Mouse (Mus musculus): Measurements from ENCODE around the gene Adamts17. TPM values are rescaled to one million over a fixed set of nuclear protein-coding genes. Genes with fewer than 3 reads are reported as not detected.

The Adamts17 gene
- polyA plus RNA-seq, 1 experiment from 2014 or later: 0.06 TPM

DNA sequence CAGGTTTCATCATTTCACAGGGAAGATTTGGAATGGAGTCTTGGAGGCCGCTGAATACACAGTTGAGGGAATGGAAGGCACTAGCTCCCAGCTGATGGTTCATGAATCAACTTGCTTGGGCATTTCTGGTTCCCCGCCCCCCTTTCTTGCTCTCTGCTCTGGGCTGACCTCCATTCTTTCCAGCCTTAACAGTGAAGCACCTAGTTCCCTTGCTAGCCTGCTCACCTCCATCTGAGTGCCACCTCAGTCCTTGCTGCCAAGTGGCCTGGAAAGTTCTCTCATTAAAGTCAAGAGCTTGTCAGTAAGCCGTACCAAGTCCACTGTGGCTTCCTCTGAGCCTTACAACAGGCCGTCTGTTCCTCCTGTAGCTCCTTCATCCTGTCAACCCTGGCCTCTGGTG is 52.6 kb downstream of the Adamts17 start:
- Histone ChIP-seq H3K27me3 (ENCODE audit: control insufficient read depth, insufficient read depth, low read depth, low read length) (no peaks in the 10 kb centered on the region), H3K27ac (ENCODE audit: low read length) (no peak overlapping the region), H3K4me2 (ENCODE audit: low read depth, low read length) (no peak overlapping the region), H3K9ac (ENCODE audit: low read depth, low read length) (no peak overlapping the region), H3K36me3 (ENCODE audit: control insufficient read depth, insufficient read depth) (no peaks in the 10 kb centered on the region), H3K4me1 (ENCODE audit: control insufficient read depth, low read depth, low read length) (no peaks in the 10 kb centered on the region), H3K9me3 (replicated peaks; ENCODE audit: control insufficient read depth, low read length) (no peaks in the 10 kb centered on the region), H3K4me3 (ENCODE audit: low read depth, low read length) (no peak overlapping the region)
- 54% methylated on average over 4 of the region's 4 CpGs for WGBS (ENCODE audit: insufficient replicate concordance)
- no peak for ATAC-seq (ENCODE audit: low read depth)

DNA sequence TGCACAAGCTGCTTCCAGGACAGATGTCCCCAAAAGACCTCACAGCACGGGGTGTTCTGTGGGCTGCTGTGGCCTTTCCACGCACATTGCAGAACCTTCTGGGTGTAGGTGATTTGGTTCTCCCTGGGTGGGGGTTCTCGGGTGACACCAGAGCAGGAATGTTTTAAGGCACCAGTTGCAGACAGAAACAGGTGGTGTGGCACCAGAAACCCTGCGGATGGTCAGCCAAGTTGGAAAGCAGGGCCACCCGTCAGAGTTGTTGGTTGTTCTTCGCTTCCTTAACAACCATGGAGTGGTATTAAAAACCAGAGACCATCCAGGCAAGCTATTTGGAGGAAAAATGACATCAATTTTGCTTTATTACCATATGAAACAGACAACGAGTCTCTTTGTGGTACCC is 62.8 kb downstream of the Adamts17 start:
- Histone ChIP-seq H3K9ac (ENCODE audit: low read depth, low read length) (no peak overlapping the region), H3K9me3 (replicated peaks; ENCODE audit: control insufficient read depth, low read length) (no peaks in the 10 kb centered on the region), H3K4me3 (ENCODE audit: low read depth, low read length) (no peak overlapping the region), H3K27me3 (ENCODE audit: control insufficient read depth, insufficient read depth, low read depth, low read length) (no peaks in the 10 kb centered on the region), H3K4me2 (ENCODE audit: low read depth, low read length) (no peak overlapping the region), H3K27ac (ENCODE audit: low read length) (no peak overlapping the region), H3K4me1 (ENCODE audit: control insufficient read depth, low read depth, low read length) (no peaks in the 10 kb centered on the region), H3K36me3 (ENCODE audit: control insufficient read depth, insufficient read depth) (no peaks in the 10 kb centered on the region)
- no peak for ATAC-seq (ENCODE audit: low read depth)
- 62% methylated on average over 7 of the region's 7 CpGs for WGBS (ENCODE audit: insufficient replicate concordance)

DNA sequence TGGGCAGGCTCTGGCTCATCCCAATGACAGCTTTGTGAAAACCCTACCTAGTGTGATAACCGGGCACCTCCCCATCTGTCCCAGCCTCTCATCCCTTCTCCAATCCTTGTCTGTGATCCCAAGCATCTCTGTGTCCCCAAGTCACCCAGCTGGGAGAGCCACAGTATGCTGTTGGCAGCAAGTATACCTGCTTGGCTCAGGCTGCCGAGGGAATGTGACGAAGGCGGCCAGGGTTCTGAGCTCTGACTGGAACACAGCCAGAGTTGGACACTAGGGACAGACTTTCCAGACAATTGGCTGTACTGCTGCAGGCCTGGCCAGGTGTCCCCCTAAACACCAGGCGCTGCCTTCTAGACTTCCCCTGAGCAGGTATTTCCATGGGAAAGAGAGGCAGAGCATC is 63.5 kb downstream of the Adamts17 start:
- Histone ChIP-seq H3K9ac (ENCODE audit: low read depth, low read length) (no peak overlapping the region), H3K36me3 (ENCODE audit: control insufficient read depth, insufficient read depth) (no peaks in the 10 kb centered on the region), H3K9me3 (replicated peaks; ENCODE audit: control insufficient read depth, low read length) (no peaks in the 10 kb centered on the region), H3K4me2 (ENCODE audit: low read depth, low read length) (no peak overlapping the region), H3K4me1 (ENCODE audit: control insufficient read depth, low read depth, low read length) (no peaks in the 10 kb centered on the region), H3K27ac (ENCODE audit: low read length) (no peak overlapping the region), H3K4me3 (ENCODE audit: low read depth, low read length) (no peak overlapping the region), H3K27me3 (ENCODE audit: control insufficient read depth, insufficient read depth, low read depth, low read length) (no peaks in the 10 kb centered on the region)
- ATAC-seq (ENCODE audit: low read depth): no peak
- 70% methylated on average over 5 of the region's 5 CpGs for WGBS (ENCODE audit: insufficient replicate concordance)

DNA sequence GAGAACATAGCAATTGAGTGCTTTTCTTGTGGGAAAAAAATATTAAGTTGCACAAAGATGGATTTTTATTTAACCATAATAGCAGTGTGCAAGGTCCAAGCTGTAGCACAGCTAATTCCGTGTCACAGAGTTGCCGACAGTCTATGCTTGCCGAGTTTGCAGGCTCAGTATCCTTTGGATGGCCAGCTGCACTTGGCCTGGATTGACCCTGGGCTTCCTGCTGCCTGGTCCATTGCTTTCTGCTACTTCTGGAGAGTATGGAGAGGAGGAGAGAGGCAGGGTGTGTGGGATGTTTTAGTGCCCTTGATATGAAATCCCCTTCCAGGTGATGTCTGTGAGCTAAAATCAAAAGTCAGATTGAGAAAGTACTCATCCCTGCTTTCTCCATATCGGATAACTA is 66.4 kb downstream of the Adamts17 start:
- Histone ChIP-seq H3K4me3 (ENCODE audit: low read depth, low read length) (no peak overlapping the region), H3K4me2 (ENCODE audit: low read depth, low read length) (no peak overlapping the region), H3K9me3 (replicated peaks; ENCODE audit: control insufficient read depth, low read length) (no peaks in the 10 kb centered on the region), H3K27me3 (ENCODE audit: control insufficient read depth, insufficient read depth, low read depth, low read length) (no peaks in the 10 kb centered on the region), H3K36me3 (ENCODE audit: control insufficient read depth, insufficient read depth) (no peaks in the 10 kb centered on the region), H3K4me1 (ENCODE audit: control insufficient read depth, low read depth, low read length) (no peaks in the 10 kb centered on the region), H3K27ac (ENCODE audit: low read length) (no peak overlapping the region), H3K9ac (ENCODE audit: low read depth, low read length) (no peak overlapping the region)
- ATAC-seq (ENCODE audit: low read depth): no peak
- WGBS (ENCODE audit: insufficient replicate concordance): 54% methylated on average over 4 of the region's 4 CpGs

DNA sequence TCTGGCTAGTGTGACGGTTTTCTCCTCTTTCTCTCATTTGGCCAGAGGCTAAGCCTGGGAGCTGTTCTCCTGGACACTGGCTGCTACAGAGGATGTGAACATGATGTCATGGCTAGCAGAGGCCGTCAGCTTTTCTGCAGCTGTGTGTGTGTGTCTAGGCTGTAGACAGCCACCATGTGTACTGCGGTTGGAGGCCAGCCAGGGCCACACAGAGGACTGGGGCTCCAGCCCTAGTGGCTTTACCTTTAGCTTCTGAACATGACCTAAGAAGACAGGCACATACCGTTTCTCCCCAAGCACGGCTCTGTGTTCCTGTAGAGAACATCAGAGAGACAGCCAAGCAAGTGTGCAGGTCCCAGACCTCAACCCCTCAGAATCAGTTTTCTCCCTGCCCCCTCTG is 73.3 kb downstream of the Adamts17 start:
- Histone ChIP-seq H3K36me3 (ENCODE audit: control insufficient read depth, insufficient read depth) (no peaks in the 10 kb centered on the region), H3K4me1 (ENCODE audit: control insufficient read depth, low read depth, low read length) (no peaks in the 10 kb centered on the region), H3K9me3 (replicated peaks; ENCODE audit: control insufficient read depth, low read length) (no peaks in the 10 kb centered on the region), H3K27ac (ENCODE audit: low read length) (no peak overlapping the region), H3K4me3 (ENCODE audit: low read depth, low read length) (no peak overlapping the region), H3K4me2 (ENCODE audit: low read depth, low read length) (no peak overlapping the region), H3K9ac (ENCODE audit: low read depth, low read length) (no peak overlapping the region), H3K27me3 (ENCODE audit: control insufficient read depth, insufficient read depth, low read depth, low read length) (no peaks in the 10 kb centered on the region)
- 26% methylated on average over 5 of the region's 5 CpGs for WGBS (ENCODE audit: insufficient replicate concordance)
- no peak for ATAC-seq (ENCODE audit: low read depth)

DNA sequence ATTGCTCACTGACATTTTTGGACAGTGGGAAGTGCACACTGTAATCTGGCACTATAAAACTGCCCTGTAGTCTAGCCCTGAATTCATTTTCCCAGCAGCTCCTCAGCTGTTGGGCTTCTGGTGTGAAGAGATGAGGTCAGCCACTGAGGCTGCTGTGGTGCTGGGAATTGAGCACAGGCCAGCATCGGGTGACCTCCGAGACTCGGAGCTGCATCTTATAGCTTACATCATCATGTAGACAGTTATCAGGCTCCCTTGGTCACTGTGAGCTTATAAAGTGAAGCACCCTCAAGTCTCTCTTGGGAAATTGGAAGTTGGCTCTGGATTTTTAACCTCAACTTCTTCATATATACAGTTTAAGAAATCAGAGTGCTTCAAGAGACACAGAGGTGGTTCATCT is 84.1 kb downstream of the Adamts17 start:
- Histone ChIP-seq H3K36me3 (ENCODE audit: control insufficient read depth, insufficient read depth) (no peaks in the 10 kb centered on the region), H3K27ac (ENCODE audit: low read length) (no peak overlapping the region)
- WGBS (ENCODE audit: insufficient replicate concordance): 76% methylated on average over 3 of the region's 3 CpGs

DNA sequence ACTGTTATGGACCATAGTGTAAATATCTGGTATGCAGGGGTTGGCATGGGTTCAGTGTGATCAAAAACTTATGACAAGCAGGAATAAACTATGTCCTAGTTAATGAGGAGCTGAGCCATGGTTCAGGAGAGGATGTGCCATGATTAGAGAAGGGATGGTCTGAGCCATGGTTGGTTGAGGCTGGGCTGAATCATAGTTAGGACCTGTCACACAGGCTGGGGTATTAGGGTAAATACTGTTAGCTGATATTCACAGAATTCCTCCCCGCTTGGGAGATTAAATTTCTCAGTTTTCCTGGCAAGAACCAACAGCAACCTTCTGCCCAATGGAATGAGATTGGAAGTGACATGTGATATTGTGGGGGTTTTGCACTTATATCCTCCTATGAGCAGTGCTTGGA is 84.6 kb downstream of the Adamts17 start:
- ATAC-seq (ENCODE audit: low read depth): no peak
- no peak overlapping the region for H3K4me2 ChIP-seq (ENCODE audit: low read depth, low read length)
- 50% methylated on average over 1 of the region's 1 CpGs for WGBS (ENCODE audit: insufficient replicate concordance)

More for the DNA sequence above, 84.1 kb downstream of the Adamts17 start:
- H3K9me3 ChIP-seq (replicated peaks; ENCODE audit: control insufficient read depth, low read length): no peaks in the 10 kb centered on the region
- H3K4me2 ChIP-seq (ENCODE audit: low read depth, low read length): no peak overlapping the region
- no peak overlapping the region for H3K4me3 ChIP-seq (ENCODE audit: low read depth, low read length)
- H3K27me3 ChIP-seq (ENCODE audit: control insufficient read depth, insufficient read depth, low read depth, low read length): no peaks in the 10 kb centered on the region
- no peak overlapping the region for H3K9ac ChIP-seq (ENCODE audit: low read depth, low read length)
- no peak for ATAC-seq (ENCODE audit: low read depth)
- H3K4me1 ChIP-seq (ENCODE audit: control insufficient read depth, low read depth, low read length): no peaks in the 10 kb centered on the region

DNA sequence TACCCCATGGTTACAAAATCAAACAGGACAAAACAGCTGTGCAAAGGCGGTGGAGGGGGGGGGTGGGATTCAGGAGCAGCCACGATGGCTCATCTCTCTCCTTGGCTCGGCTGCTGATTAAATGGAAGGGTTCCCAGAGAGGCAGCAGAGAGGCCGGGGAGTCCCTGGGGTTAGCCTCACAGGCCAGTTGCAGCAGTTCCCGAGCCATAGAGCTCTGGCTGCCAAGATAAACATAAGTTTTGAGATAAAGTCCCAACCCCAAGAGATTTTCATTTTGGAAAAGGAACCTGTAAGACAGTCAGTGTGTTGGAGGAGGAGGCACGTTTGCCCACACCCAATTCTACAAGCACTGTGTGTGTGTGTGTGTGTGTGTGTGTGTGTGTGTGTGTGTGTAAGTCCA is 89.7 kb downstream of the Adamts17 start:
- Histone ChIP-seq H3K4me1 (ENCODE audit: control insufficient read depth, low read depth, low read length) (no peaks in the 10 kb centered on the region), H3K9ac (ENCODE audit: low read depth, low read length) (no peak overlapping the region), H3K4me3 (ENCODE audit: low read depth, low read length) (no peak overlapping the region), H3K27me3 (ENCODE audit: control insufficient read depth, insufficient read depth, low read depth, low read length) (no peaks in the 10 kb centered on the region), H3K9me3 (replicated peaks; ENCODE audit: control insufficient read depth, low read length) (no peaks in the 10 kb centered on the region), H3K36me3 (ENCODE audit: control insufficient read depth, insufficient read depth) (no peaks in the 10 kb centered on the region), H3K4me2 (ENCODE audit: low read depth, low read length) (no peak overlapping the region), H3K27ac (ENCODE audit: low read length) (no peak overlapping the region)
- 30% methylated on average over 6 of the region's 6 CpGs for WGBS (ENCODE audit: insufficient replicate concordance)
- ATAC-seq (ENCODE audit: low read depth): no peak

More for the DNA sequence above, 84.6 kb downstream of the Adamts17 start:
- Histone ChIP-seq H3K36me3 (ENCODE audit: control insufficient read depth, insufficient read depth) (no peaks in the 10 kb centered on the region), H3K4me1 (ENCODE audit: control insufficient read depth, low read depth, low read length) (no peaks in the 10 kb centered on the region), H3K4me3 (ENCODE audit: low read depth, low read length) (no peak overlapping the region), H3K27me3 (ENCODE audit: control insufficient read depth, insufficient read depth, low read depth, low read length) (no peaks in the 10 kb centered on the region), H3K9me3 (replicated peaks; ENCODE audit: control insufficient read depth, low read length) (no peaks in the 10 kb centered on the region), H3K9ac (ENCODE audit: low read depth, low read length) (no peak overlapping the region), H3K27ac (ENCODE audit: low read length) (no peak overlapping the region)

DNA sequence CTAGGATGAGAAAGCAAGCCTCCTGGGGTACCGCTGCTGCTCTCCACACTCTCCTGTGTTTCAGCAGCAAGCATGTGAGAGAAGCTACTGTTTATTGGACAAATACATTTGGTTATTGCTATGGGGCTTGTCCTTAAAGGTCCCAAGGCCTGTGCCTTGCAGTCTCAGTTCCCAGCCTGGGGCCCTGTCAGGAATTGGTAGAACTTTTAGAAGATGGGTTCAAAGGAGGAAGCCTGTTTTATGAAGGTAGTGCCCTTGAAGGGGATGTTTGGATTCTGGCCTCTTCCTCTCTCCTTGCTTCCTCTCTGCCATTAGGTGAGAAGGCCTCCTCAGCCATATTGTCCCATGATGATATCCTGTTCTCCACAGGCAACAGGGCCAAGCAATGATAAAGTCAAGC is 91.8 kb downstream of the Adamts17 start:
- Histone ChIP-seq H3K4me2 (ENCODE audit: low read depth, low read length) (no peak overlapping the region), H3K4me3 (ENCODE audit: low read depth, low read length) (no peak overlapping the region), H3K36me3 (ENCODE audit: control insufficient read depth, insufficient read depth) (no peaks in the 10 kb centered on the region), H3K27me3 (ENCODE audit: control insufficient read depth, insufficient read depth, low read depth, low read length) (no peaks in the 10 kb centered on the region), H3K4me1 (ENCODE audit: control insufficient read depth, low read depth, low read length) (no peaks in the 10 kb centered on the region), H3K9ac (ENCODE audit: low read depth, low read length) (no peak overlapping the region), H3K27ac (ENCODE audit: low read length) (no peak overlapping the region), H3K9me3 (replicated peaks; ENCODE audit: control insufficient read depth, low read length) (no peaks in the 10 kb centered on the region)
- ATAC-seq (ENCODE audit: low read depth): no peak
- 91% methylated on average over 1 of the region's 1 CpGs for WGBS (ENCODE audit: insufficient replicate concordance)

DNA sequence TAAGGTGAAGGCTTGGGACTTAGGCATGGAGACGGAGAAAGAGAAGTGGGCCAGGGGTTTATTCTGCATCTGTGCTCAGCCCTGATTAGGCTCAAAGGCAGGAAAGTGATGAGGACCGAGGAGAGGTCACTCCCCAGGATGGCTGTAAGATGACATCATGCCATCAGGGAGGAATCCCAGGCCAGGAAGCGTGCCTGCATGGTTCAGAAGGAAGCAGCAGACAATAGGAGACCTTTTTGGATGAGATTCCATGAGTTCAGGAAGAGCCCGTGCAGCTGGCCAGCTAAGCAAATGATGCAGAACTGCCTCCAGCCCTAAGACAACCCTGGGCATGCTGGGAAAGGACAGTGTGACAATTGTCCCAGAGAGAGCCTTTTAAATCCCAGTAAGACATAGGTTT is 93.7 kb downstream of the Adamts17 start:
- Histone ChIP-seq H3K27me3 (ENCODE audit: control insufficient read depth, insufficient read depth, low read depth, low read length) (no peaks in the 10 kb centered on the region), H3K9me3 (replicated peaks; ENCODE audit: control insufficient read depth, low read length) (no peaks in the 10 kb centered on the region), H3K4me2 (ENCODE audit: low read depth, low read length) (no peak overlapping the region), H3K36me3 (ENCODE audit: control insufficient read depth, insufficient read depth) (no peaks in the 10 kb centered on the region), H3K4me3 (ENCODE audit: low read depth, low read length) (no peak overlapping the region), H3K9ac (ENCODE audit: low read depth, low read length) (no peak overlapping the region), H3K27ac (ENCODE audit: low read length) (no peak overlapping the region), H3K4me1 (ENCODE audit: control insufficient read depth, low read depth, low read length) (no peaks in the 10 kb centered on the region)
- ATAC-seq (ENCODE audit: low read depth): peak; percentile 19; the same call in 1 of the 2 replicates
- WGBS (ENCODE audit: insufficient replicate concordance): 33% methylated on average over 4 of the region's 4 CpGs
